Mouse (Mus musculus): ENCODE measurements around the gene S100a4. TPM values are rescaled to one million over a fixed set of nuclear protein-coding genes. Genes with fewer than 3 reads are reported as not detected.

Gene S100a4
- total RNA-seq, 2 experiments from 2014 or later: 3.6 to 7.5 TPM

- intact Hi-C loops (cut with DNase I): loop anchor here (1.0 to 5.0 kb wide), 5 partner anchors 29 to 124 kb away; partner anchors contain the start of genes S100a1, S100a13 and Snapin
- DNase-seq (ENCODE audit: low spot score in 2 of 2): no peak
Observed at GRCm38 (mm10) chr3:90614611-90615251, 11.2 kb downstream of the S100a4 start.

- intact Hi-C loops (cut with DNase I): loop anchor here (1.0 to 2.0 kb wide), 4 partner anchors 30 to 125 kb away; partner anchors contain the start of gene Snapin
- peak; percentile 69 to 85 for DNase-seq (ENCODE audit: low spot score in 2 of 2)
Observed at GRCm38 (mm10) chr3:90615415-90615814, 11.8 kb downstream of the S100a4 start.

- intact Hi-C loops (cut with DNase I): loop anchor here (1.0 to 2.0 kb wide), 4 partner anchors 31 to 125 kb away; partner anchors contain the start of gene Snapin
- no peak for DNase-seq (ENCODE audit: low spot score in 2 of 2)
Observed at GRCm38 (mm10) chr3:90615911-90616310, 12.3 kb downstream of the S100a4 start.

- DNase-seq (ENCODE audit: low spot score in 2 of 2): no peak
- intact Hi-C loops (cut with DNase I): no loop called here
Observed at GRCm38 (mm10) chr3:90617586-90617985, 14.0 kb downstream of the S100a4 start.

- intact Hi-C loops (cut with DNase I): no loop called here
- DNase-seq (ENCODE audit: low spot score in 2 of 2): no peak
Observed at GRCm38 (mm10) chr3:90621552-90621951, 18.0 kb downstream of the S100a4 start.

- intact Hi-C loops (cut with DNase I): no loop called here
- no peak for DNase-seq (ENCODE audit: low spot score in 2 of 2)
Observed at GRCm38 (mm10) chr3:90623435-90624071, 20.0 kb downstream of the S100a4 start.

- intact Hi-C loops (cut with DNase I): no loop called here
- DNase-seq (ENCODE audit: low spot score in 2 of 2): no peak
Observed at GRCm38 (mm10) chr3:90625496-90625895, 21.9 kb downstream of the S100a4 start.

- DNase-seq (ENCODE audit: low spot score in 2 of 2): no peak
- intact Hi-C loops (cut with DNase I): no loop called here
Observed at GRCm38 (mm10) chr3:90626266-90627021, 22.9 kb downstream of the S100a4 start.

GRCm38 (mm10) chr3:90627366-90627765 lies 23.8 kb downstream of the S100a4 start:
- intact Hi-C loops (cut with DNase I): no loop called here
- DNase-seq (ENCODE audit: low spot score in 2 of 2): no peak

GRCm38 (mm10) chr3:90627807-90628206 lies 24.2 kb downstream of the S100a4 start:
- intact Hi-C loops (cut with DNase I): no loop called here
- peak in 1 of 2 experiments; percentile 43 for DNase-seq (ENCODE audit: low spot score in 2 of 2)

GRCm38 (mm10) chr3:90629298-90629697 lies 25.7 kb downstream of the S100a4 start:
- peak in 1 of 2 experiments; percentile 23 for DNase-seq (ENCODE audit: low spot score in 2 of 2)
- intact Hi-C loops (cut with DNase I): no loop called here

GRCm38 (mm10) chr3:90631984-90632383 lies 28.4 kb downstream of the S100a4 start:
- DNase-seq (ENCODE audit: low spot score in 2 of 2): no peak
- intact Hi-C loops (cut with DNase I): no loop called here

- intact Hi-C loops (cut with DNase I): no loop called here
- DNase-seq (ENCODE audit: low spot score in 2 of 2): no peak
Observed at GRCm38 (mm10) chr3:90638511-90639275, 35.1 kb downstream of the S100a4 start.

GRCm38 (mm10) chr3:90639511-90640154 lies 36.1 kb downstream of the S100a4 start:
- intact Hi-C loops (cut with DNase I): no loop called here
- DNase-seq (ENCODE audit: low spot score in 2 of 2): no peak

GRCm38 (mm10) chr3:90640981-90641380 lies 37.4 kb downstream of the S100a4 start:
- intact Hi-C loops (cut with DNase I): no loop called here
- no peak for DNase-seq (ENCODE audit: low spot score in 2 of 2)

GRCm38 (mm10) chr3:90644220-90644619 lies 40.6 kb downstream of the S100a4 start:
- DNase-seq (ENCODE audit: low spot score in 2 of 2): peak in 1 of 2 experiments; percentile 36
- intact Hi-C loops (cut with DNase I): no loop called here

- no peak for DNase-seq (ENCODE audit: low spot score in 2 of 2)
- intact Hi-C loops (cut with DNase I): no loop called here
Observed at GRCm38 (mm10) chr3:90647291-90647690, 43.7 kb downstream of the S100a4 start.

GRCm38 (mm10) chr3:90648981-90649380 lies 45.4 kb downstream of the S100a4 start:
- intact Hi-C loops (cut with DNase I): no loop called here
- peak; percentile 34 to 75 for DNase-seq (ENCODE audit: low spot score in 2 of 2)

- intact Hi-C loops (cut with DNase I): loop anchor here (1.0 to 10.0 kb wide), 3 partner anchors 65 to 235 kb away; partner anchors contain the start of gene Chtop
- DNase-seq (ENCODE audit: low spot score in 2 of 2): peak in 1 of 2 experiments; percentile 78
Observed at GRCm38 (mm10) chr3:90649832-90650231, 46.3 kb downstream of the S100a4 start.
